Comparison of ENCODE assay signal across 7 mouse cellular contexts in genomic region chr11:116623281-116624124, GRCm38 (mm10). TPM values are rescaled to one million over a fixed set of nuclear protein-coding genes. Genes with fewer than 3 reads are reported as not detected.
DNase-seq lines count a peak whose midpoint lies in the region; ATAC-seq lines count a peak whose summit lies in the region.

No protein-coding gene starts in this region.

- peak overlapping the region; percentile 57 for H3K4me3 ChIP-seq in forebrain, embryonic 12.5 days (replicated peaks)
- peak overlapping the region; percentile 48 for H3K4me3 ChIP-seq in midbrain, embryonic 16.5 days (ENCODE audit: low read depth, low read length)

- H3K27me3 ChIP-seq in forebrain, embryonic 12.5 days: peaks cover 45% of the 10 kb centered on the region
- peaks cover 24% of the 10 kb centered on the region for H3K27me3 ChIP-seq in midbrain, embryonic 16.5 days (ENCODE audit: control insufficient read depth, insufficient read depth, low read depth, low read length)

- no peaks in the 10 kb centered on the region for H3K36me3 ChIP-seq in forebrain, embryonic 12.5 days (replicated peaks)
- no peaks in the 10 kb centered on the region for H3K36me3 ChIP-seq in midbrain, embryonic 16.5 days (ENCODE audit: control insufficient read depth, insufficient read depth, low read length)

- DNase-seq in thymus, postnatal 0 days (ENCODE audit: low spot score): peak; percentile 18
- DNase-seq in thymus, adult 18-20 months: no peak
- DNase-seq in kidney, postnatal 36 days: peak; percentile 55 to 68
- DNase-seq in right cerebral cortex, postnatal 14 days: no peak
- no peak for DNase-seq in testis, postnatal 14 days (ENCODE audit: low spot score)

- no peak overlapping the region for H3K27ac ChIP-seq in forebrain, embryonic 12.5 days
- no peak overlapping the region for H3K27ac ChIP-seq in midbrain, embryonic 16.5 days (ENCODE audit: low read length)

- peak overlapping the region; percentile 38 for H3K9ac ChIP-seq in forebrain, embryonic 12.5 days
- peak overlapping the region; percentile 56 for H3K9ac ChIP-seq in midbrain, embryonic 16.5 days (ENCODE audit: low read depth, low read length)

- WGBS in forebrain, embryonic 12.5 days: 6% methylated on average over 40 of the region's 40 CpGs
- 7% methylated on average over 40 of the region's 40 CpGs for WGBS in midbrain, embryonic 16.5 days

- H3K9me3 ChIP-seq in forebrain, embryonic 12.5 days: no peaks in the 10 kb centered on the region
- H3K9me3 ChIP-seq in midbrain, embryonic 16.5 days (replicated peaks; ENCODE audit: control insufficient read depth, low read length, poor library complexity, severe bottlenecking): no peaks in the 10 kb centered on the region

- peak overlapping the region; percentile 66 for H3K4me2 ChIP-seq in forebrain, embryonic 12.5 days
- peak overlapping the region; percentile 78 for H3K4me2 ChIP-seq in midbrain, embryonic 16.5 days (ENCODE audit: low read length)

- peak; percentile 40; the same call in 1 of the 2 replicates for ATAC-seq in forebrain, embryonic 12.5 days (ENCODE audit: low FRiP score)
- ATAC-seq in midbrain, embryonic 16.5 days: no peak

- peaks cover 27% of the 10 kb centered on the region for H3K4me1 ChIP-seq in forebrain, embryonic 12.5 days
- peaks cover 5% of the 10 kb centered on the region; the same call in 1 of the 2 replicates for H3K4me1 ChIP-seq in midbrain, embryonic 16.5 days (ENCODE audit: control insufficient read depth, insufficient read depth, low read length)

RNA-seq across cellular contexts. Expression of gene Rhbdf2, which starts 3.3 kb away (rescaled TPM):
- 8.8 and 11.2 TPM in 2 replicates for polyA plus RNA-seq in thymus, postnatal 0 days (2015; fragmentation: Nextera tagmentation; extraction: Ambion mirVana)
- 1.4 and 1.9 TPM in 2 replicates for polyA plus RNA-seq in forebrain, embryonic 12.5 days (2016; fragmentation: Nextera tagmentation; extraction: Ambion mirVana)
- polyA plus RNA-seq in midbrain, embryonic 16.5 days (2015; fragmentation: Nextera tagmentation; extraction: Ambion mirVana): 0.93 and 1.2 TPM in 2 replicates

RNA-seq across cellular contexts. Expression of gene Prcd, which starts 29.8 kb away (rescaled TPM):
- polyA plus RNA-seq in thymus, postnatal 0 days (2015; fragmentation: Nextera tagmentation; extraction: Ambion mirVana): 0.27 and 0.57 TPM in 2 replicates
- 0.76 and 1.3 TPM in 2 replicates for polyA plus RNA-seq in forebrain, embryonic 12.5 days (2016; fragmentation: Nextera tagmentation; extraction: Ambion mirVana)
- 3.7 and 4.4 TPM in 2 replicates for polyA plus RNA-seq in midbrain, embryonic 16.5 days (2015; fragmentation: Nextera tagmentation; extraction: Ambion mirVana)

RNA-seq across cellular contexts. Expression of gene Cygb, which starts 30.6 kb away (rescaled TPM):
- polyA plus RNA-seq in thymus, postnatal 0 days (2015; fragmentation: Nextera tagmentation; extraction: Ambion mirVana): 7.9 and 8.1 TPM in 2 replicates
- polyA plus RNA-seq in forebrain, embryonic 12.5 days (2016; fragmentation: Nextera tagmentation; extraction: Ambion mirVana): 4.2 and 4.3 TPM in 2 replicates
- polyA plus RNA-seq in midbrain, embryonic 16.5 days (2015; fragmentation: Nextera tagmentation; extraction: Ambion mirVana): 26.4 and 29.3 TPM in 2 replicates

RNA-seq across cellular contexts. Expression of gene Aanat, which starts 37.3 kb away (rescaled TPM):
- polyA plus RNA-seq in thymus, postnatal 0 days (2015; fragmentation: Nextera tagmentation; extraction: Ambion mirVana): not detected in 2 replicates
- 0.24 TPM in 1 of 2 replicates, not detected in the other for polyA plus RNA-seq in forebrain, embryonic 12.5 days (2016; fragmentation: Nextera tagmentation; extraction: Ambion mirVana)
- polyA plus RNA-seq in midbrain, embryonic 16.5 days (2015; fragmentation: Nextera tagmentation; extraction: Ambion mirVana): 0.20 and 0.36 TPM in 2 replicates

RNA-seq across cellular contexts. Expression of gene Ube2o, which starts 42.3 kb away (rescaled TPM):
- 6.4 and 6.8 TPM in 2 replicates for polyA plus RNA-seq in thymus, postnatal 0 days (2015; fragmentation: Nextera tagmentation; extraction: Ambion mirVana)
- 12.5 and 17.3 TPM in 2 replicates for polyA plus RNA-seq in forebrain, embryonic 12.5 days (2016; fragmentation: Nextera tagmentation; extraction: Ambion mirVana)
- 15.5 and 17.0 TPM in 2 replicates for polyA plus RNA-seq in midbrain, embryonic 16.5 days (2015; fragmentation: Nextera tagmentation; extraction: Ambion mirVana)

Comparison
In these comparisons a context has a peak if more than half of its experiments do, and no peak if none do; other contexts are left out.
1. DNase-seq: peak in thymus, postnatal 0 days (single experiment) and kidney, postnatal 36 days (2 of 2); none in thymus, adult 18-20 months (0 of 2), right cerebral cortex, postnatal 14 days (single experiment) and testis, postnatal 14 days (single experiment).